Mouse (Mus musculus) liver, embryonic 16.5 days (tissue): Measurements from ENCODE around the gene Cdk18. TPM values are rescaled to one million over a fixed set of nuclear protein-coding genes. Genes with fewer than 3 reads are reported as not detected.
A peak's percentile ranks its signal among the peaks of the same experiment; 100 is the strongest.

ENCODE experiments used
- ATAC-seq: fragments of 200-750 bp; cut with Nextera tagmentation; 2 replicates; pipeline ENCODE4 v1.8.0; 2017; ENCODE audit warnings: low read depth, mild to moderate bottlenecking, moderate number of reproducible peaks, moderate library complexity
- H3K27ac ChIP-seq: fragments of 300-500 bp; sonication (generic); 2 replicates; pipeline ENCODE4 v1.5.1; 2014; ENCODE audit warnings: mild to moderate bottlenecking, low read length
- H3K27me3 ChIP-seq: fragments of 300-500 bp; sonication (generic); 2 replicates; pipeline ENCODE4 v1.6.1; 2014; ENCODE audit warnings: low read depth, low read length, mixed read lengths; ENCODE audit not compliant: control insufficient read depth, insufficient read depth
- H3K36me3 ChIP-seq: fragments of 300-500 bp; sonication (generic); 2 replicates; pipeline ENCODE4 v1.6.1; 2014; ENCODE audit warnings: mild to moderate bottlenecking; ENCODE audit not compliant: control insufficient read depth, insufficient read depth
- H3K4me1 ChIP-seq: fragments of 300-500 bp; sonication (generic); 2 replicates; pipeline ENCODE4 v1.6.1; 2014; ENCODE audit warnings: low read depth, low read length, mixed read lengths; ENCODE audit not compliant: control insufficient read depth
- H3K4me2 ChIP-seq: fragments of 300-500 bp; sonication (generic); 2 replicates; pipeline ENCODE4 v1.6.1; 2014; ENCODE audit warnings: low read depth, low read length, mixed read lengths
- H3K4me3 ChIP-seq: fragments of 300-500 bp; sonication (generic); 2 replicates; pipeline ENCODE4 v1.5.1; 2014; ENCODE audit warnings: low read depth, mild to moderate bottlenecking, low read length
- H3K9ac ChIP-seq: fragments of 300-500 bp; sonication (generic); 2 replicates; pipeline ENCODE4 v1.6.1; 2014; ENCODE audit warnings: low read depth, low read length
- H3K9me3 ChIP-seq: fragments of 300-500 bp; sonication (generic); replicated peaks from 2 replicates; pipeline ENCODE4 v1.6.1; 2016; ENCODE audit warnings: low read length; ENCODE audit not compliant: control insufficient read depth
- WGBS: fragments of 180-500 bp; shearing (Covaris S2); extraction: QIAGEN DNeasy Blood & Tissue Kit; methylation state at CpG from one replicate; pipeline ENCODE4 v1.1.7; 2014; ENCODE audit not compliant: insufficient replicate concordance; 5-methylcytosine and 5-hydroxymethylcytosine counted together
- polyA plus RNA-seq: library from polyadenylated mRNA; unstranded; fragments of >200 nt; fragmentation: Nextera tagmentation; extraction: Ambion mirVana; gene quantifications from 2 replicates; pipeline ENCODE4 v1.2.1, GENCODE M21; 2015

Gene Cdk18
- polyA plus RNA-seq, 1 experiment from 2014 or later: 1.4 TPM

- WGBS: 17% methylated on average over 6 of the region's 6 CpGs
- Histone ChIP-seq H3K4me3 (no peak overlapping the region), H3K27ac (peak overlapping the region; percentile 19; the same call in 1 of the 2 replicates), H3K27me3 (no peaks in the 10 kb centered on the region), H3K4me2 (no peak overlapping the region), H3K9me3 (no peaks in the 10 kb centered on the region), H3K9ac (no peak overlapping the region), H3K36me3 (no peaks in the 10 kb centered on the region), H3K4me1 (peaks cover 8% of the 10 kb centered on the region)
- peak; percentile 58 for ATAC-seq
Measured at GRCm38 (mm10) chr1:132125803-132126405, 13.6 kb downstream of the Cdk18 start.

GRCm38 (mm10) chr1:132125249-132125648 is 14.2 kb downstream of the Cdk18 start:
- Histone ChIP-seq H3K4me1 (peaks cover 8% of the 10 kb centered on the region), H3K9me3 (no peaks in the 10 kb centered on the region), H3K9ac (no peak overlapping the region), H3K4me3 (no peak overlapping the region), H3K27me3 (no peaks in the 10 kb centered on the region), H3K27ac (no peak overlapping the region), H3K36me3 (no peaks in the 10 kb centered on the region), H3K4me2 (no peak overlapping the region)
- no peak for ATAC-seq
- WGBS: 46% methylated on average over 4 of the region's 4 CpGs

GRCm38 (mm10) chr1:132123420-132124014 is 16.0 kb downstream of the Cdk18 start:
- no peak overlapping the region for H3K9ac ChIP-seq
- peaks cover 8% of the 10 kb centered on the region for H3K4me1 ChIP-seq
- H3K4me2 ChIP-seq: no peak overlapping the region
- H3K36me3 ChIP-seq: no peaks in the 10 kb centered on the region
- H3K27me3 ChIP-seq: no peaks in the 10 kb centered on the region
- WGBS: 72% methylated on average over 9 of the region's 9 CpGs
- H3K4me3 ChIP-seq: no peak overlapping the region
- no peak for ATAC-seq
- H3K9me3 ChIP-seq: no peaks in the 10 kb centered on the region
- no peak overlapping the region for H3K27ac ChIP-seq

GRCm38 (mm10) chr1:132121895-132122294 is 17.6 kb downstream of the Cdk18 start:
- no peaks in the 10 kb centered on the region for H3K36me3 ChIP-seq
- H3K27me3 ChIP-seq: no peaks in the 10 kb centered on the region
- H3K4me2 ChIP-seq: no peak overlapping the region
- no peak overlapping the region for H3K27ac ChIP-seq
- no peak overlapping the region for H3K9ac ChIP-seq
- no peak overlapping the region for H3K4me3 ChIP-seq
- H3K9me3 ChIP-seq: no peaks in the 10 kb centered on the region
- 58% methylated on average over 6 of the region's 6 CpGs for WGBS
- peaks cover 8% of the 10 kb centered on the region for H3K4me1 ChIP-seq
- no peak for ATAC-seq

- Histone ChIP-seq H3K9me3 (no peaks in the 10 kb centered on the region), H3K27ac (no peak overlapping the region), H3K4me3 (no peak overlapping the region), H3K4me2 (no peak overlapping the region), H3K27me3 (no peaks in the 10 kb centered on the region), H3K4me1 (peaks cover 6% of the 10 kb centered on the region), H3K36me3 (no peaks in the 10 kb centered on the region), H3K9ac (no peak overlapping the region)
- no peak for ATAC-seq
- WGBS: 21% methylated on average over 6 of the region's 6 CpGs
Measured at GRCm38 (mm10) chr1:132121236-132121635, 18.2 kb downstream of the Cdk18 start.

GRCm38 (mm10) chr1:132116606-132117005 is 22.9 kb downstream of the Cdk18 start:
- Histone ChIP-seq H3K27ac (no peak overlapping the region), H3K36me3 (no peaks in the 10 kb centered on the region), H3K9me3 (no peaks in the 10 kb centered on the region), H3K9ac (no peak overlapping the region), H3K4me1 (no peaks in the 10 kb centered on the region), H3K27me3 (no peaks in the 10 kb centered on the region), H3K4me3 (no peak overlapping the region), H3K4me2 (no peak overlapping the region)
- ATAC-seq: no peak
- 33% methylated on average over 18 of the region's 18 CpGs for WGBS

GRCm38 (mm10) chr1:132113098-132113497 is 26.4 kb downstream of the Cdk18 start:
- H3K9ac ChIP-seq: no peak overlapping the region
- no peak overlapping the region for H3K4me2 ChIP-seq
- no peaks in the 10 kb centered on the region for H3K4me1 ChIP-seq
- ATAC-seq: no peak
- WGBS: 48% methylated on average over 3 of the region's 3 CpGs
- no peaks in the 10 kb centered on the region for H3K36me3 ChIP-seq
- H3K27ac ChIP-seq: no peak overlapping the region
- H3K27me3 ChIP-seq: no peaks in the 10 kb centered on the region
- no peaks in the 10 kb centered on the region for H3K9me3 ChIP-seq
- no peak overlapping the region for H3K4me3 ChIP-seq

GRCm38 (mm10) chr1:132112426-132112825 is 27.1 kb downstream of the Cdk18 start:
- Histone ChIP-seq H3K4me3 (no peak overlapping the region), H3K9me3 (no peaks in the 10 kb centered on the region), H3K9ac (no peak overlapping the region), H3K27me3 (no peaks in the 10 kb centered on the region), H3K36me3 (no peaks in the 10 kb centered on the region), H3K4me1 (no peaks in the 10 kb centered on the region), H3K27ac (no peak overlapping the region), H3K4me2 (no peak overlapping the region)
- no peak for ATAC-seq
- 62% methylated on average over 8 of the region's 8 CpGs for WGBS

GRCm38 (mm10) chr1:132111411-132111810 is 28.1 kb downstream of the Cdk18 start:
- 28% methylated on average over 1 of the region's 1 CpGs for WGBS
- ATAC-seq: no peak
- Histone ChIP-seq H3K4me2 (no peak overlapping the region), H3K27ac (no peak overlapping the region), H3K9ac (no peak overlapping the region), H3K27me3 (no peaks in the 10 kb centered on the region), H3K4me1 (no peaks in the 10 kb centered on the region), H3K36me3 (no peaks in the 10 kb centered on the region), H3K4me3 (no peak overlapping the region), H3K9me3 (no peaks in the 10 kb centered on the region)
